Mouse (Mus musculus) heart, adult 2 months (tissue): ENCODE results near the gene Spns2. TPM values are rescaled to one million over a fixed set of nuclear protein-coding genes. Genes with fewer than 3 reads are reported as not detected.

Source experiments
- DNase-seq, 2 experiments: peaks; one replicate each; pipeline ENCODE4 v3.0.0; 2021
- H3K27ac ChIP-seq: fragments of 200-600 bp; 2 replicates; pipeline ENCODE4 v1.8.1; 2022
- H3K27me3 ChIP-seq: fragments of 200-500 bp; 2 replicates; pipeline ENCODE4 v1.6.1; 2012; ENCODE audit warnings: mild to moderate bottlenecking, low read length, inconsistent platforms, mixed read lengths; ENCODE audit not compliant: control insufficient read depth, insufficient read depth
- H3K36me3 ChIP-seq: fragments of 200-500 bp; 2 replicates; pipeline ENCODE4 v1.6.1; 2012; ENCODE audit warnings: low read length, inconsistent platforms; ENCODE audit not compliant: control insufficient read depth, insufficient read depth
- H3K4me1 ChIP-seq: fragments of 200-500 bp; 2 replicates; pipeline ENCODE4 v1.6.1; 2011; ENCODE audit warnings: low read length; ENCODE audit not compliant: control insufficient read depth, insufficient read depth
- H3K4me3 ChIP-seq: fragments of 200-600 bp; 2 replicates; pipeline ENCODE4 v1.8.1; 2022
- H3K79me2 ChIP-seq: fragments of 200-500 bp; replicated peaks from 2 replicates; pipeline ENCODE4 v1.6.1; 2012; ENCODE audit warnings: mild to moderate bottlenecking, inconsistent platforms, low read length, moderate library complexity, mixed read lengths; ENCODE audit not compliant: control insufficient read depth, insufficient read depth
- H3K9ac ChIP-seq: fragments of 200-500 bp; 2 replicates; pipeline ENCODE4 v1.6.1; 2012; ENCODE audit warnings: low read depth, mild to moderate bottlenecking, control low read depth, inconsistent platforms, low read length, mixed read lengths
- CTCF ChIP-seq: fragments of 200-600 bp; IDR thresholded peaks from 2 replicates; pipeline ENCODE4 v1.8.1; 2022; ENCODE audit warnings: antibody characterized with exemption, mild to moderate bottlenecking, moderate library complexity
- EP300 ChIP-seq: fragments of 200-500 bp; IDR thresholded peaks from 2 replicates; pipeline ENCODE4 v1.6.1; 2011; ENCODE audit warnings: low read depth, low read length, control low read depth; ENCODE audit not compliant: insufficient read depth
- POLR2A ChIP-seq: fragments of 200-500 bp; IDR thresholded peaks from 2 replicates; pipeline ENCODE4 v1.6.1; 2011; ENCODE audit warnings: mild to moderate bottlenecking, low read depth, low read length, control low read depth; ENCODE audit not compliant: insufficient read depth
- WGBS: fragments of 180-500 bp; shearing (Covaris S2); methylation state at CpG from one replicate; pipeline ENCODE4 v1.1.7; 2018; 5-methylcytosine and 5-hydroxymethylcytosine counted together
- intact Hi-C: fragments of 180-260 bp; cut with DNase I; formaldehyde crosslinking; loops from one replicate; pipeline ENCODE4 v1.15.1; 2025
- polyA plus RNA-seq: library from polyadenylated mRNA; depleted of rRNA; stranded (reverse); fragments of >200 nt; gene quantifications from 2 replicates; pipeline ENCODE4 v1.2.3, GENCODE M21; 2012
- total RNA-seq, 2 experiments: library from RNA; stranded (reverse); gene quantifications; 2 replicates each; pipeline ENCODE4 v1.2.3; 2021

The Spns2 gene
- total and polyA plus RNA-seq, 3 experiments: 6.1 to 13.8 (median 7.9) TPM

DNA sequence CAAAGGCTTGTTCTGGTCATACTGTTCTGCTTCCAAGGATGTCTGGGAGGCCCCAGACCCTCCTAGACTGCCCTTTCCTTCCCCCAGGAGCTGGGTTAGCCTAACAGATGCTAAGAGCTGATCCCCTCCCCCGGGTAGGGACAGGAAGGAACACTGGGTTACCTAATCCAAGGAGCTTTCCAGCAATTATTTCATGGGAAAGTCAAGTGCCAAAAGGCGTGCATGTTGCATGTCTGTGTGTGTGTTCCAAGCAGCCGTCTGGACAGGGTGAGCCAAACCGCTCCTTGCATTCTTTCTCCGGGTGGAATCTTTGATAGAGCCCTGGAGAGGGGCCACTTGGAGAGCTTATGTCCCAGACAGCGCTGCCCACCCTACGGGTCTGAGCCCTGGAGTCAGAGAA, 76.7 kb downstream of the Spns2 start:
- DNase-seq: peak; percentile 72 to 82
- Histone ChIP-seq H3K4me3 (peak overlapping the region; percentile 47), H3K4me1 (peaks cover 30% of the 10 kb centered on the region), H3K27me3 (no peaks in the 10 kb centered on the region), H3K79me2 (no peaks in the 10 kb centered on the region; the same call in 1 of the 2 replicates), H3K27ac (peak overlapping the region; percentile 80), H3K9ac (peak overlapping the region; percentile 55), H3K36me3 (no peaks in the 10 kb centered on the region; the same call in none of the 2 replicates)
- TF ChIP-seq EP300 (peak; percentile 95; the same call in 1 of the 2 replicates), CTCF (no peak), POLR2A (peak; percentile 65; the same call in 1 of the 2 replicates)
- intact Hi-C loops: no loop called here
- 35% methylated on average over 7 of the region's 7 CpGs for WGBS

DNA sequence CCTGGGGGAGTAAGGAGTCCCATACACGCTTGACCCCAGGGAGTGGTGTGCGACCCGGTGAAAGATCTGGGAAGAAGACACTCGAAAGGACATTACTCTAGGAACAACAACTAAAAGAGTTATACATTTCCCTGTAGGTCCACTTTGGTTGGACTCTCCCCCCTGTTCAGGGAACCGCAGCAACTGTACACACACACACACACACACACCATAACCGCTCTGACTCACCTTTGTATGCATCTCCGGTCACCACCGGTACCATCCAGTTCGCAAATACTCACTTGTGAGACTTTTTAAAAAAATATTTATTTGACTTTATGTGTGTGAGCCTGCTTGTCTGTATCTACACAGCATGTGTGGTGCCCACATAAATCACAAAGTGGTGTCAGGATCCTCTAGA, 77.8 kb downstream of the Spns2 start:
- TF ChIP-seq EP300: no peak
- no peak for TF ChIP-seq POLR2A
- no peak for TF ChIP-seq CTCF
- intact Hi-C loops: loop anchor here (2.0 kb wide), 2 partner anchors 15 to 17 kb away; no protein-coding TSS in a partner anchor
- H3K4me3 ChIP-seq: peak overlapping the region; percentile 94
- peak overlapping the region; percentile 43 for H3K9ac ChIP-seq
- H3K27ac ChIP-seq: peak overlapping the region; percentile 48
- peaks cover 31% of the 10 kb centered on the region for H3K4me1 ChIP-seq
- H3K79me2 ChIP-seq: no peaks in the 10 kb centered on the region; the same call in 1 of the 2 replicates
- no peaks in the 10 kb centered on the region for H3K27me3 ChIP-seq
- DNase-seq: no peak
- H3K36me3 ChIP-seq: no peaks in the 10 kb centered on the region; the same call in none of the 2 replicates
- WGBS: 28% methylated on average over 9 of the region's 9 CpGs

DNA sequence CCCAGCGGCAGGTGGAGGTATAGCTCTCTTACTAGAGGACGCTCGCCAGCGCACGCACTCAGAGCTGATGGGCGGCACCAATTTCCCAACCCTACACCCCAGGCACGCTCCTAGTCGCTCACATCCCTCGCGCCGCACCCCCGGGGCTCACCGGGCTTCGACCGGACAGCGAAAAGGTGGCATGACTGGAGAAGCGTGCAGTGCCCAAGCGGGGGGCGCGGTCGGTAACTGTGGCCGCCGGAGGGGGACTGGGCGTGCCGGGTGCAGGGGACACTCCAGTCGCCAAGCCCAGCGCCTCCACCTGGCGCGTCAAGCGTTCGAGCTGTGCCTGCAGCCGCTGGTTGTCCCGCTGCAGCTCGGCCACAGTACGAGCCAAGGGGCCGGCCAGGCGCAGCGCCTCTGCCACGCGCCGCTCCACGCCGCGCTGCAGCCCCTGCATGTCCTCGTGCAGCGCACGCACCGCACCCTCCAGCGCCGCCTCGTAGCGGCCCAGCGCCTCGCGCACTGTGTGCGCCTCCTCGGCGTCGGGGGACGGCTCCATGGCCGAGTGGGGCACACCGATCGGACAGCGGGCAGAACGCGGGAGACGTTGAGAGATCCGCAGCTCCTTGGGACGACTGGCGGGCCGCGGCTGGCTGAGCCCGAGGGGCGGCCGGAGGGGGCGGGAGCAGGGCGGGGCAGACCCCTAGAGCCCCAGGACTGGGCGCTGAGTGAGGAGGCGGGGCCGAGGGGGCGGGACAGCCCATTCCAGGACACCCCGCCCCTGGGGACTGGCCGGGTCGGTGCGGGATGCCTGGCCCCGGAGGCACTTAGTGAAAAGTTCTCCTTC, 78.4 kb downstream of the Spns2 start, which contains the start of gene Smtnl2:
Gene Smtnl2, minus strand, starts transcription at position 621 of the 829 bp plus-strand sequence.
- Histone ChIP-seq H3K27ac (peak within 1 kb of the TSS; percentile 80), H3K36me3 (no peaks in the 10 kb centered on the region; the same call in none of the 2 replicates), H3K4me1 (peaks cover 29% of the 10 kb centered on the region), H3K4me3 (peak within 1 kb of the TSS; percentile 94), H3K79me2 (no peaks in the 10 kb centered on the region; the same call in 1 of the 2 replicates), H3K9ac (peak within 1 kb of the TSS; percentile 94), H3K27me3 (no peaks in the 10 kb centered on the region)
- TF ChIP-seq CTCF: peak; percentile 72
- TF ChIP-seq POLR2A: peak; percentile 85
- 0 out of 2 replicates have a peak, but pooled peaks have one; percentile 3 for TF ChIP-seq EP300
- under 1% methylated on average over 84 of the region's 86 CpGs for WGBS
- intact Hi-C loops: loop anchor here (2.0 kb wide), 2 partner anchors 15 to 17 kb away; no protein-coding TSS in a partner anchor
- DNase-seq: peak; percentile 94 to 95

DNA sequence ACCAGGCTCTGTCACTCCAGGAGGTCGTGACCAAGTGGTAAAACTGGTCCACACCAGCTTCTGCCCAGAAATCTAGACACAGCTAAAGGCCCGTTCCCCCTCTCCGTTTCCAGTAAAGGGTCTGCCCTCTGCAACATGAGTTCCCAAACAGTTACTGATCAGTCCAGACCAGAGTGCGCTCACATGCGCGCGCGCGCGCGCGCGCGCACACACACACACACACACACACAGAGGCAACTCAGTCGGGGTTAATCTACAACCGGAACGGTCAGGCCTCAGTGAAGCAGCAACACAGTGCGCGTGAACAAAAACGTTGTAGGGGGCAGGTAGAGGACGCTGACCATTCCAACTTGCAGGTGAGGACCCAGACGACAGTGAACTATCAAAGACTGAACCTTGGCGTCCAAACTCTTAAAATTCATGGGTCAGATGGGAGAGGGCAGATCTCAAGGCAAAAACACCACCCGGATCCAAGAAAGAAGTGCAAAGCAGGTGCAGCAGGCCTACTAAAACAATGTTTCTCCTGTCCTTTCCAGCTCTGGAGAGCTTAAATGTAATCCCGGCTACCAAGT, 79.1 kb downstream of the Spns2 start:
- peak overlapping the region; percentile 94 for H3K4me3 ChIP-seq
- peak in 1 of 2 experiments; percentile 47 for DNase-seq
- TF ChIP-seq POLR2A: no peak
- no peak for TF ChIP-seq CTCF
- 0 out of 2 replicates have a peak, but pooled peaks have one; percentile 3 for TF ChIP-seq EP300
- 6% methylated on average over 25 of the region's 25 CpGs for WGBS
- H3K27ac ChIP-seq: peak overlapping the region; percentile 78
- no peaks in the 10 kb centered on the region for H3K36me3 ChIP-seq
- no peaks in the 10 kb centered on the region; the same call in 1 of the 2 replicates for H3K79me2 ChIP-seq
- H3K9ac ChIP-seq: peak overlapping the region; percentile 94
- intact Hi-C loops: loop anchor here (2.0 kb wide), 2 partner anchors 14 to 18 kb away; no protein-coding TSS in a partner anchor
- peaks cover 30% of the 10 kb centered on the region for H3K4me1 ChIP-seq
- H3K27me3 ChIP-seq: no peaks in the 10 kb centered on the region

DNA sequence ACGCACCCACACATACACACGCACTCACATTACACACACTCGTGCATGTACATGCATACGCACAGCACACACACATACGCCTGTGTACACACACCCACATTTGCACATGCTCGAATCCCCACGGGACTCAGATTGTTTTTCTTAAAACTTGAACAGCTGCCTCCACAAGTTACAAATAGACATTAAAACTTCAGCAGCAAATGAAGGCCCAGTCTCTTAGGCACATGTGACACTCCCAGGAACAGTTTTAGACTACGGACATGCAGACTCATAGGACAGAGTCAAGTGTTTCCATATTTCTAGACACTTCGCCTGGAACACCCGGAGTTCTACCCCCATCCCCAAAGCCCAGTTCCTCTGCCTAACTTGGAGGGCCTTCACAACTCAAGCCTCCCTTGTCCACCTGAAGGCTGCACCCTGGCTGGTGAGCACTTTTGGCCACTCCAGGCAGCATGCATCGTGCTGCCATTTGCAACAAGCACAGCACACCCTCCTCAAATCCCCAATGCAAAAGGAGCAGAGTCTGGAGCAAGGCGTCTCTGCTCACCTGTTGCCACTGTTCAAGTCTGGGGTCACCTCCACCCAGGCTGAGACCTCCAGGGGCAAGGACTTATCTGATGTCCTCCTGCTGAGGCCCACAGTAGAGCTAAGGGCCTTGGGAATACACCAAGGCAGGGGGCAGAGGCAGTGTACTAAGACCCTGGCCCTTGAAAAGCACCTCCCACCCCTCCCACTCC, 79.9 kb downstream of the Spns2 start:
- WGBS: 43% methylated on average over 12 of the region's 12 CpGs
- H3K9ac ChIP-seq: peak overlapping the region; percentile 16
- H3K27me3 ChIP-seq: no peaks in the 10 kb centered on the region
- DNase-seq: peak in 1 of 2 experiments; percentile 37
- peak overlapping the region; percentile 40 for H3K4me3 ChIP-seq
- peak overlapping the region; percentile 38; the same call in 1 of the 2 replicates for H3K27ac ChIP-seq
- TF ChIP-seq POLR2A (no peak), EP300 (no peak), CTCF (no peak)
- peaks cover 28% of the 10 kb centered on the region for H3K4me1 ChIP-seq
- H3K79me2 ChIP-seq: no peaks in the 10 kb centered on the region; the same call in 1 of the 2 replicates
- no peaks in the 10 kb centered on the region for H3K36me3 ChIP-seq
- intact Hi-C loops: loop anchor here (2.0 kb wide), 2 partner anchors 13 to 19 kb away; no protein-coding TSS in a partner anchor
